Mouse (Mus musculus): ENCODE results near the gene Napb. TPM values are rescaled to one million over a fixed set of nuclear protein-coding genes. Genes with fewer than 3 reads are reported as not detected.
"Not testable (repeated sequence)": the region's sequence is repeated elsewhere in the genome, so short reads cannot be mapped to it uniquely, and the experiment has no call there.

The Napb gene
- total RNA-seq (2012; rRNA removed) (not detected in 2 replicates), polyA plus RNA-seq (2012; ENCODE audit: insufficient read depth in 1 of 2, insufficient read length in 2 of 2, low read depth in 1 of 2, low replicate concordance in 2 of 2, missing spikeins in 1 of 2) (not detected)

DNA sequence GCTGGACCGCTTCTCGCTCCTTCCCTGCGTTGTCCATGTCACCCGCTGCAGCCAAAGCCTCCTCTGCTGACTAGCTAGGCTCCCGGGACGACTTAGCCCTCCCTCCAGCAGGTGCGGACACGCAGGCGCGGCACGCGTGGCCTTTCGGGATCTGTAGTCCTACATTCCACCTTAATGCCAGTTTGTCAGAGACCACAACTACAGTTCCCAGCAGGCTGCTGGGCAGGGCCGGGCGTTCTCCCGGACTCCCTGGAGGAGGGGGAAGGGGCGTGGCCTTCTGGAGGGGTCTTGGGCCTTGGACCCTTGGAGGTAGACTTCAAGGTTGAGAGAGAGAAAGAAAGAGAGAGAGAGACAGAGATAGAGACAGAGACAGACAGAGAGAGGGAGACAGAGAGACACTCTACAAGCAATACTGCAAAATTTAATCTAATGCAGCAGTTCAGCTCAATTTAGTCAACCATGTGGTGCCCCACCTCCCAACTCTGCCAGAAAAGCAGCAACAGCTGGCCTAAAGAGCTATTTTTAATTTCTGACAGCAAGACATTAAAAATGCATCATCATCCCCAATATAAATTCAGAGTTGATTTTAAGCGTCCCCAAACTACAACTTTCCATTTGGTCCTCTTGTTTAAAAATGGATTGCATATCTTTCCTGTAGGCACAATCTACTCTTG lies at the start of gene Napb:
Gene Napb, minus strand, starts transcription at position 141 of the 674 bp plus-strand sequence.
- Histone ChIP-seq H3K27me3 (ENCODE audit: control insufficient read depth in 1 of 2, insufficient read depth in 2 of 2, low read length in 2 of 2) (no peaks in the 10 kb centered on the region), H3K9ac (ENCODE audit: control insufficient read depth, low read depth, low read length, poor library complexity, severe bottlenecking) (no peak within 1 kb of the TSS), H3K79me2 (ENCODE audit: control insufficient read depth, insufficient read depth, low read length, poor library complexity) (no peaks in the 10 kb centered on the region), H3K36me3 (ENCODE audit: control insufficient read depth in 1 of 2, insufficient read depth in 2 of 2, low read length in 2 of 2) (no peaks in the 10 kb centered on the region), H3K4me3 (ENCODE audit: control insufficient read depth in 1 of 2, insufficient read depth in 1 of 2, low read depth in 2 of 2, low read length in 2 of 2) (no peak within 1 kb of the TSS), H3K9me3 (replicated peaks; ENCODE audit: insufficient read depth, low read length) (no peaks in the 10 kb centered on the region), H3K4me1 (ENCODE audit: control insufficient read depth in 1 of 2, insufficient read depth in 2 of 2, low read length in 2 of 2) (no peaks in the 10 kb centered on the region), H3K27ac (ENCODE audit: control insufficient read depth, low read depth, low read length) (no peak within 1 kb of the TSS)
- no peak for DNase-seq (ENCODE audit: low read depth, low spot score)
- TF ChIP-seq JUND (IDR thresholded peaks at IDR 0.05; ENCODE audit: low read depth, low read length) = no peak
- no peak for TF ChIP-seq MYC (IDR thresholded peaks at IDR 0.05; ENCODE audit: low read depth, low read length)
- no peak for TF ChIP-seq BHLHE40 (IDR thresholded peaks at IDR 0.05; ENCODE audit: borderline replicate concordance, low read depth, low read length)
- no peak for TF ChIP-seq POLR2AphosphoS5 (IDR thresholded peaks at IDR 0.05; ENCODE audit: borderline replicate concordance, low read depth, low read length)
- TF ChIP-seq ZMIZ1 (IDR thresholded peaks at IDR 0.05; ENCODE audit: low read depth, low read length) = no peak
- TF ChIP-seq ZNF384 (IDR thresholded peaks at IDR 0.05; ENCODE audit: low read depth, low read length) = no peak
- no peak for TF ChIP-seq MAFK (IDR thresholded peaks at IDR 0.05; ENCODE audit: borderline replicate concordance, low read depth, low read length)
- TF ChIP-seq ETS1 (IDR thresholded peaks at IDR 0.05; ENCODE audit: low read depth, low read length) = no peak
- no peak for TF ChIP-seq MAX (IDR thresholded peaks at IDR 0.05; ENCODE audit: low read length)
- TF ChIP-seq MXI1 (IDR thresholded peaks at IDR 0.05; ENCODE audit: low read depth, low read length) = no peak
- no peak for TF ChIP-seq CTCF (IDR thresholded peaks at IDR 0.05 in 2 of 3, conservative IDR thresholded peaks at IDR 0.05 in 1 of 3; ENCODE audit: control insufficient read depth in 1 of 3, insufficient read depth in 1 of 3, low read depth in 2 of 3, low read length in 3 of 3, poor library complexity in 1 of 3, severe bottlenecking in 1 of 3)
- no peak for TF ChIP-seq MAZ (IDR thresholded peaks at IDR 0.05; ENCODE audit: low read depth, low read length)
- TF ChIP-seq SMC3 (IDR thresholded peaks at IDR 0.05; ENCODE audit: low read depth, low read length) = no peak
- TF ChIP-seq NRF1 (IDR thresholded peaks at IDR 0.05; ENCODE audit: insufficient read depth, low read depth, low read length, poor library complexity, severe bottlenecking) = no peak
- no peak for TF ChIP-seq EP300 (IDR thresholded peaks at IDR 0.05; ENCODE audit: low read depth in 1 of 2, low read length in 2 of 2)
- no peak for TF ChIP-seq CHD1 (IDR thresholded peaks at IDR 0.05; ENCODE audit: low read depth, low read length)
- no peak for TF ChIP-seq TBP (IDR thresholded peaks at IDR 0.05; ENCODE audit: low read depth, low read length)
- no peak for TF ChIP-seq HCFC1 (IDR thresholded peaks at IDR 0.05; ENCODE audit: low read depth, low read length)
- TF ChIP-seq NELFE (IDR thresholded peaks at IDR 0.05; ENCODE audit: low read depth, low read length) = no peak

DNA sequence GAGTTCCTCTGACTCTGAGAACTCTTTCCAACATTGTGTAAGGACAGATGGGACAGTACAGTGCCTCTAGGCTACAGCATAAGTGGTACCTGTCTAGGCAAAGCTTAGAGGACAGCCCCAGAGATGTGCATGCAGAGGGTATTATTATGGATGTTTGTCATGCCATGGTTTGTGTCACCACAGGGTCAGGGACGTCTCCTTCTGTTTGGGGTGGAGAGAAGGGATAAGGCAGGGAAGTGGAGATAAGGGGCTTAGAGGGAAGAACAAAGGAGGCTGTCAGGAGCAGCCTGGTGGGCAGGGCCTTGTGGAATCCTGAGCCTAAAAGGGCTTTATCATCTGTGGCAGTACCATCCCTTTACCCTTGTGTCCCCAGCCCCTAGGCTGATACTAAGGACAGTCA lies 49.4 kb upstream of the Napb start, which contains the start of gene 8030411F24Rik:
Gene 8030411F24Rik, plus strand, starts transcription at position 301 of the 400 bp plus-strand sequence.
- no peak for DNase-seq (ENCODE audit: low read depth, low spot score)
- Histone ChIP-seq H3K27me3 (ENCODE audit: control insufficient read depth in 1 of 2, insufficient read depth in 2 of 2, low read length in 2 of 2) (no peaks in the 10 kb centered on the region), H3K4me1 (ENCODE audit: control insufficient read depth in 1 of 2, insufficient read depth in 2 of 2, low read length in 2 of 2) (no peaks in the 10 kb centered on the region), H3K27ac (ENCODE audit: control insufficient read depth, low read depth, low read length) (no peak within 1 kb of the TSS), H3K79me2 (ENCODE audit: control insufficient read depth, insufficient read depth, low read length, poor library complexity) (no peaks in the 10 kb centered on the region), H3K36me3 (ENCODE audit: control insufficient read depth in 1 of 2, insufficient read depth in 2 of 2, low read length in 2 of 2) (no peaks in the 10 kb centered on the region), H3K4me3 (ENCODE audit: control insufficient read depth in 1 of 2, insufficient read depth in 1 of 2, low read depth in 2 of 2, low read length in 2 of 2) (no peak within 1 kb of the TSS), H3K9ac (ENCODE audit: control insufficient read depth, low read depth, low read length, poor library complexity, severe bottlenecking) (no peak within 1 kb of the TSS), H3K9me3 (replicated peaks; ENCODE audit: insufficient read depth, low read length) (no peaks in the 10 kb centered on the region)
- TF ChIP-seq SIN3A (IDR thresholded peaks at IDR 0.05; ENCODE audit: low read length) (no peak), TCF12 (IDR thresholded peaks at IDR 0.05; ENCODE audit: low read depth, low read length) (no peak), HCFC1 (IDR thresholded peaks at IDR 0.05; ENCODE audit: low read depth, low read length) (no peak), MXI1 (IDR thresholded peaks at IDR 0.05; ENCODE audit: low read depth, low read length) (no peak), CTCF (IDR thresholded peaks at IDR 0.05 in 2 of 3, conservative IDR thresholded peaks at IDR 0.05 in 1 of 3; ENCODE audit: control insufficient read depth in 1 of 3, insufficient read depth in 1 of 3, low read depth in 2 of 3, low read length in 3 of 3, poor library complexity in 1 of 3, severe bottlenecking in 1 of 3) (no peak), ZC3H11A (IDR thresholded peaks at IDR 0.05; ENCODE audit: low read depth, low read length) (no peak), MAZ (IDR thresholded peaks at IDR 0.05; ENCODE audit: low read depth, low read length) (no peak), MYB (IDR thresholded peaks at IDR 0.05; ENCODE audit: low read depth, low read length) (no peak), POLR2AphosphoS2 (IDR thresholded peaks at IDR 0.05; ENCODE audit: low read length) (no peak)

DNA sequence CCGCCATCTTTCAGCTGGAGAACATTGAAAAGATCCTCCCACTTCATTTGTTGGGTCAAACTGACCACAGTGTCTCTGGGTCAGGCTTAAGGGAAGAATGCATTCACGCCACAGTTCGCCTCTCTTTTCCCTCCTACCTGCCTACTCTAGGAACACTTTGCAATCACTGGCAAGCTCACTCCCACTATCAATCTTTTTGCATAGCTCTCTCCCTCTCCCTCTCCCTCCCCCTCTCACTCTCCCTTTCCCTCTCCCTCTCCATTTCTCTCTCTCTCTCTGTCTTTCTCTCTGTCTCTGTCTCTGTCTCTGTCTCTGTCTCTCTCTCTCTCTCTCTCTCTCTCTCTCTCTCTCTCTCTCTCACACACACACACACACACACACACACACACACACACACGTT lies 39.1 kb upstream of the Napb start, which contains the start of gene Cst11:
Gene Cst11, minus strand, starts transcription at position 101 of the 400 bp plus-strand sequence.
- not testable (repeated sequence) for DNase-seq (ENCODE audit: low read depth, low spot score); H3K4me1 ChIP-seq (ENCODE audit: control insufficient read depth in 1 of 2, insufficient read depth in 2 of 2, low read length in 2 of 2); H3K4me3 ChIP-seq (ENCODE audit: control insufficient read depth in 1 of 2, insufficient read depth in 1 of 2, low read depth in 2 of 2, low read length in 2 of 2); H3K36me3 ChIP-seq (ENCODE audit: control insufficient read depth in 1 of 2, insufficient read depth in 2 of 2, low read length in 2 of 2); H3K9ac ChIP-seq (ENCODE audit: control insufficient read depth, low read depth, low read length, poor library complexity, severe bottlenecking); H3K27ac ChIP-seq (ENCODE audit: control insufficient read depth, low read depth, low read length); H3K27me3 ChIP-seq (ENCODE audit: control insufficient read depth in 1 of 2, insufficient read depth in 2 of 2, low read length in 2 of 2); H3K79me2 ChIP-seq (ENCODE audit: control insufficient read depth, insufficient read depth, low read length, poor library complexity); H3K9me3 ChIP-seq (replicated peaks; ENCODE audit: insufficient read depth, low read length)
